Mouse (Mus musculus): ENCODE measurements around the gene Smarca4.

The Smarca4 gene

GRCm38 (mm10) chr9:21601722-21602399 is 14.1 kb upstream of the Smarca4 start:
- peak; percentile 90 for DNase-seq (ENCODE audit: low read depth)

- DNase-seq (ENCODE audit: low read depth): no peak
These were observed 11.8 kb upstream of the Smarca4 start for GRCm38 (mm10) chr9:21604119-21604518.

- DNase-seq (ENCODE audit: low read depth): no peak
These were observed 10.1 kb upstream of the Smarca4 start for GRCm38 (mm10) chr9:21605865-21606264.

DNA sequence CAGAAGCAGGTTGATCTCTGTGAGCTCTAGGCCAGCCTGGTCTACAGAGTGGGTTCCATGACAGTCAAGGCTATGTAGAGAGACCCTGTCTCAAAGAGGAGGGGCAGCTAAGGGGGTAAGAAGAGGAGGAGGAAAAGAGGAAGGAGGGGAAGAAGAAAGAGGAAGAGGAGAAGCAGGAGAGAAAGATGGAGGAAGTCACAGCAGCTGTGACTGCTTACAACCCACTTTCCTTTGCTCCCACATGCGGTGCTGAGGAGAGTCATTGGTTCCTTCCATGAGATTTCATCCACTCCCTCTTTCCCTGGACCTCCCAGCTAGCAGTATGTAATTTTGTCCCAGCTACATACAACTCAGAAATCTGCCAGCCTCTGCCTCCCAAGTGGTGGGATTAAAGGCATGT is 9.3 kb upstream of the Smarca4 start:
- DNase-seq (ENCODE audit: low read depth): no peak

- DNase-seq (ENCODE audit: low read depth): peak; percentile 47
These were observed 6.1 kb upstream of the Smarca4 start for GRCm38 (mm10) chr9:21609861-21610260.

DNA sequence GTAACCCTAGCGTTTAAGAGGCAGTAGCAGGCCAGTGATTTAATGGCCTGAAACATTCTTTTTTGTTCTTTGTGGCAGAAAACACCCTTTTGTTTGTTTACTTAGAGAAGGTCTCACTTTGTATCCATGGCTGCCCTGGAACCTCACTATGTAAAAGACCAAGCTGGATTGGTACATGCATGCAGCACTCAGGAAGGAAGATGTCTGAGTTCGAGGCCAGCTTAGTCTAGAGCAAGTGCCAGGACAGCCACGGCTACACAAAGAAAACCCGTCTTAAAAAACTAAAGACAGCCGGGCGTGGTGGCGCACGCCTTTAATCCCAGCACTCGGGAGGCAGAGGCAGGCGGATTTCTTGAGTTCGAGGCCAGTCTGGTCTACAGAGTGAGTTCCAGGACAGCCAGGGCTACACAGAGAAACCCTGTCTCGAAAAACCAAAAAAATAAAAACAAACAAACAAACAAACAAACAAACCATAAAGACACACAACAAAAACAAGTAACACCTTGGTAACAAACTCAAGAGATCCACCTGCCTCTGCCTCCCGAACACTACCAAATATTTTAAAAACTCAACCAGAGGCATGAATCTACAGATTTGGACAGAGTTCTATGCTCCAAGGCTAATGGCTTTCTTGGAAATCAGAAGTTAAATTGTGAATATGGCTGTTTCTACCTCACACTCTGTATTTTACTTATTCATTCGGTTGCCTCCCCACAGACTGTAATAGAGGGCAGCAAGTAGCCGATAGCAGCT is 929 bp upstream of the Smarca4 start:
- no peak for DNase-seq (ENCODE audit: low read depth)

DNA sequence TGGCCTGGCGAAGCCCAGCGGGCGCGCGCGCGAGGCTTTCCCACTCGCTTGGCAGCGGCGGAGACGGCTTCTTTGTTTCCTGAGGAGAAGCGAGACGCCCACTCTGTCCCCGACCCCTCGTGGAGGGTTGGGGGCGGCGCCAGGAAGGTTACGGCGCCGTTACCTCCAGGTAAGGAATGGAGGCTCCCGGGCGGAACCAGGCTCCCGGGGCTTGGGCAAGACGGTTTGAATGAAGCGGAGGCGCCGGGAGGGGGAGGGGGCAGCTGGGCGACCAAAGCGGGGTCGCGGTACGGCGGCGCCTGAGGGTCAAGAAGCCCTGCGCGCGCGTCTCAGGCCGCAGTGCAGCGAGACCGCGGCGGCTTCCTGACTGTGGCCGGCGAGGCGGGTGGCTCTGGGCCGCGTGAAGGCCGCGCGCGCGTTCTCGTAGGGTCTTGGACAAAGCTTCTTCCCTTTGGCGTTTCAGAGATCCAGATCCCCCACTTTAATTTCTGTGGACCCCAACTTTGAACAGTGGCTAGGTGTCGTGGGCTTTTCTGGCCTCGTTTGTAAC is 338 bp downstream of the Smarca4 start:
- no peak for DNase-seq (ENCODE audit: low read depth)

- peak; percentile 40 for DNase-seq (ENCODE audit: low read depth)
These were observed 1.1 kb downstream of the Smarca4 start for GRCm38 (mm10) chr9:21617066-21617465.

DNA sequence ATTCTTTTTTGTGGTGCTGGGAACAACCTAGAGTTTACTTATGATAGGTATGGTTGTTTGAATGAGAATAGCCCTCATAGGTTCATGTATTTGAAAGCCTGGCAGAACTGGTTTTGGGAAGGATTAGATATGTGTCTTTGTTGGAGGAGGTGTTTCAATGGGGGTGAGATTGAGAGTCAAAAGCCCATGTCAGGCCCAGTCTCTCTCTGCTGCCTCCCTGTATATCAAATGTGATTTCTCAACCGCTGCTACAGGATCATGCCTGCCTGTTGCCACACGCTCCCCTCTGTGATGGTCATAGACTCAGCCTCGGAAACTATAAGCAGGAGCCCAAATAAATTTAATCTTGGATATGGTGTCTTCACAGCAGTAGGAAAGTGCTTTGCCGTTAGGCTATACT is 4.3 kb downstream of the Smarca4 start:
- DNase-seq (ENCODE audit: low read depth): no peak

- no peak for DNase-seq (ENCODE audit: low read depth)
These were observed 6.7 kb downstream of the Smarca4 start for GRCm38 (mm10) chr9:21622676-21623075.

DNA sequence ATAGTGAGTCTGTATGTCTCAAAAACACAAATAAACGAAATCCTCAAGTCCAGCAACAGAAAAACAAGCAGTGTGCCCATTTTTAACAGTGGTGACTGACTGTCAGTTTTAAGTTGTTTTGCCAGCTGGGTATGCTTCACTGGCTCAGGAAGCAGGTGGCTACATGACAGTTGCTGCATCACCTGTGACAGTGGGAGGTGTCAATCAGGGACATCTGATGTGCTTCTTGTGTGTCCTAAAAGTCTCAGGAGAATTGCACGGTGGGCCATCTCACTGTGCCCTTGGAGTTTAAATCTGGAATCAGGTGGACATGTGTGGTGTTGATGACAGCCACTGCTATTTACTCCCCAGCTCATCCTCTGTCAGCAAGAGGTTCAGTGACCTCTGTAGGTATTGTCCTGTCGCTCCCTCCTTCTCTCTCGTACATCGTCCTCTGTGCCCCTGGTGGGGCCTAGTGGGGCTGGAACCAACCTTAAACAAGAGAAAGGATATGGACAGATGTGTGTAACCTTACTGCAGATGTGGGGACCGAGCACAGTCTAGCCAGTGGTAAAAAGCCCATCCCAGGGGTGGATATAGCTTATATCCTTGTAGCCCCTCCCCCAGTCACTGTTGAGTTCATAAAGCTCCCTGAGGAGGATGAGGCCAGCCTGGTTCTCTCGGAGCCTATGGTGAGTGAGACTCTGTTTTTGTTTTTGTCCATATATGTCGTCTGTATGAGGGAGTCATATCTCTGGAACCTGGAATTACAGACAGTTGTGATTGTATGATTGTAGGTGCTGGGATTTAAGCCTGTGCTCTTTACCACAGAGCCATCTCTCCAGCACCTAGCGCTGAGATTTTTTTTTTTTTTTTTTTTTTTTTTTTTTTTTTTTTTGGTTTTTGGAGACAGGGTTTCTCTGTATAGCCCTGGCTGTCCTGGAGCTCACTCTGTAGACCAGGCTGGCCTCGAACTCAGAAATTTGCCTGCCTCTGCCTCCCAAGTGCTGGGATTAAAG is 9.7 kb downstream of the Smarca4 start:
- no peak for DNase-seq (ENCODE audit: low read depth)

DNA sequence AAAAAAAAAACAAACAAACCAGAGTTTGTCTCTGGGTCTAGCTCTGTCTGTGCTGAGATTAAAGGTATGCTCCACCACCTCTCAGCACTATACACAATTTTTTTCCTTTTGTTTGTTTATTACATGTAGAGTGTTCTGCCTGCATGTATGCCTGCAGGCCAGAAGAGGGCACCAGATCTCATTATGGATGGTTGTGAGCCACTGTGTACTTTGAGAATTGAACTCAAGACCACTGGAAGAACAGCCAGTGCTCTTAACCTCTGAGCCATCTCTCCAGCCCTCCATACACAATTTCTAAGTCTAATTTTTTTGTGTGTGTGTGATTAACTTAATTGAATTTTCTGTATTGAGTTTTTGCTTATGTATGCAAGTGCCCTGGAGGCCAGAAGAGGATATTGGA is 10.6 kb downstream of the Smarca4 start:
- DNase-seq (ENCODE audit: low read depth): peak; percentile 41

DNA sequence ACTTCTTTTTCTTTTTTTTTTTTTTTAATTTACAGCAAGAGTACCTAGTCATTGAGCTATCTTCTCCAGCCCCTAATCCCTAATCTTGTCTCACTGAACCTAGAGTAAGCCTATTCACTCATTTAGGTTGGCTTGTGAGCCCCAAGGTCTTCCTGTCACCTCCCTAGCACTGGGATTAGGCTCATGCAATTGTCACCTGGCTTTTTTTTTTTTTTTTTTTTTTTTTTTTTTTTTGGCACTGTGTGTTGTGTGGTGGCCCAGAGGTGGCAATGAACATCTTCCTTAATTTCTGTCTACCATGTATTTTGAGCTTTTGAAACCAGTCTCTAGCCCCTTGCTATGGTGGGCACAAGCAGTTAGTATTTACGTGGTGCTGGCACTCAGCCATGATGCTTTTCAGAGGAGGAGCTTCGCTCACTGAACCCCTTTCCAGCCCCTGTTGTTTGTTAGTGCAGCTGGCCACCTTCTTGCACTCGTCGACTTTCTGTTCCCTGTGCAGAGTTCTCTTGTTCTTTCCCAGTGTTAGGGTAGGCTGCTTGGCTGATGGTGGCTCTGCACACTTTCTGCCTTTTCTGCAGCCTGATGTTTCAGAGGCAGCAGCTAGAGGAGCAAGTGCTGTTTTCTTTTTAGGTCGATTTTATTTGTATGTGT is 11.3 kb downstream of the Smarca4 start:
- no peak for DNase-seq (ENCODE audit: low read depth)

DNA sequence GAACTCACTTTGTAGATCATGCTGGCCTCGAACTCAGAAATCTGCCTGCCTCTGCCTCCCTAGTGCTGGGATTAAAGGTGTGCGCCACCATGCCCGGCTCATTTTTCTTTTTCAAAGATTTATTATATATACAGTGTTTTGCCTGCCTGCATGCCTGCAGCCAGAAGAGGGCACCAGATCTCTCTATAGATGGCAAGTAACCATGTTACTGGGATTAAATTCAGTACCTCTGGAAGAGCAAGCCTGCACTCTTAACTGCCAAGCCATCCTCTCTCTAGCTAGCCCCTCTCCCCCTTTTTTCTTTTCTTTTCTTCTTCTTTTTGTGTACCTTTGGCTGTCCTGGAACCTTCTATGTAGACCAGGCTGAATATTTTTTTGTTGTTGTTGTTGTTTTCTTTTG is 14.7 kb downstream of the Smarca4 start:
- peak; percentile 68 for DNase-seq (ENCODE audit: low read depth)

GRCm38 (mm10) chr9:21633106-21633505 is 17.1 kb downstream of the Smarca4 start:
- no peak for DNase-seq (ENCODE audit: low read depth)

DNA sequence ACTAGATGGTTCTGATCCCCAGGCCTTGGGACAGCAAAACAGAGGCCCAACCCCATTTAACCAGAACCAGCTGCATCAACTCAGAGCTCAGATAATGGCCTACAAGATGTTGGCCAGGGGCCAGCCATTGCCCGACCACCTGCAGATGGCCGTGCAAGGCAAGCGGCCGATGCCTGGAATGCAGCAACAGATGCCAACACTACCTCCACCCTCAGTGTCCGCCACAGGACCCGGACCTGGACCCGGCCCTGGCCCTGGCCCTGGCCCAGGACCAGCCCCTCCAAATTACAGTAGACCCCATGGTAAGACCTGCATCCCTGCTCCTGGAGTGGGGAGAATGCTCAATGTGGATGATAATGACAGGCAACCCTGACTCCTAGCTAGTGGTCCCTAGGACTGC is 19.7 kb downstream of the Smarca4 start:
- DNase-seq (ENCODE audit: low read depth): no peak

DNA sequence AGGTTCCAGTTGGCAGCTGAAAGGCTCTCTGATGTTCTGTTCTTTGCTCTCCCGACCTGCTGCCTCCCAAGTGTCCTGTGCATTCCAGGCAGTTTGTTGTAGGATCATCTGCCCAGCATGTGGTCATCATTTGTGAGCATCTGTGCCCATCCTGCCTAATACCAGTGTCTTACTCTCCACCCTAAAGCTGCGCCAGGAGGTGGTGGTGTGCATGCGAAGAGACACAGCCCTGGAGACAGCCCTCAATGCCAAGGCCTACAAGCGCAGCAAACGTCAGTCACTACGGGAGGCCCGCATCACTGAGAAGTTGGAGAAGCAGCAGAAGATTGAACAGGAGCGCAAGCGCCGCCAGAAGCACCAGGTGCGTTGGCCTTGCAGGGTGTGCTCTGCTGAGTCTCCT is 23.1 kb downstream of the Smarca4 start:
- DNase-seq (ENCODE audit: low read depth): no peak

DNA sequence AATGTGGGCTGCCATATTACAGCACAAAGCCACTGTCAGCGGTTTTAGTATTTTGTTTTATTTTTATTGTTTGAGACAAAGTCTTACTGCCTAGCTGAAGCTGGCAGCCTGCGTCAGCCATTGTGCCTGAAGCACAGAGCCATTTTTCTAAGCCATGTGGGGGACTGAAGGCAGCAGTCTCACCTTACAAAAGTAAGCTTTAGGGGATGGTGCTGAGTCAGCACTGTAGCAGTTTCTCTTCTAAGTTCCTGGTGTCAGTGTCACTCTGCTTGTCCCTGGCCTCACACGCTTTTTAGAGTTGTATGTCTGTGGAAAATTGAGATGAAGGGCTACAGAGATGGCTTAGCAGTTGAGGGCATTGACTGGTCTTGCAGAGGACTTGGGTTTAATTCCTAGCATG is 30.4 kb downstream of the Smarca4 start:
- no peak for DNase-seq (ENCODE audit: low read depth)

- DNase-seq (ENCODE audit: low read depth): no peak
These were observed 31.8 kb downstream of the Smarca4 start for GRCm38 (mm10) chr9:21647721-21648120.

DNA sequence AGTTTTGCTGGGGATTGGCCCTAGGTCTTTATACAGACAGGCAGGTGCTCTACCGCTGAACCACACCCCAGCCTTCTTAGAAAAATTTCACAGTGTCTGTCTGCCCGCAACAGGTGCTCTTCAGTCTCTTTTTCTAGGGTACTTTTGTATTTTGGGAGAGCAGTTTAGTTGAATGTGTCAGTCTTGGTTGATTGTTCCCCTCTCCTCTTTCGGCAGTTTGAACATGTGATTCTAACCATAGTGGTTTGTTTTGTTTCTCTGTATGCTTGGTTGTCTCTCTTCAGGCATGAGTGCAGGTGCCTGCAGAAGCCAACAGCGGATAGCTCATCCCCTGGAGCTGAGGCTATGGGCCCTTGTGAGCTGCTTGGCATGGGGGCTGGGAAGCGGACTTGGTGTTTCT is 36.3 kb downstream of the Smarca4 start:
- DNase-seq (ENCODE audit: low read depth): peak; percentile 38

DNA sequence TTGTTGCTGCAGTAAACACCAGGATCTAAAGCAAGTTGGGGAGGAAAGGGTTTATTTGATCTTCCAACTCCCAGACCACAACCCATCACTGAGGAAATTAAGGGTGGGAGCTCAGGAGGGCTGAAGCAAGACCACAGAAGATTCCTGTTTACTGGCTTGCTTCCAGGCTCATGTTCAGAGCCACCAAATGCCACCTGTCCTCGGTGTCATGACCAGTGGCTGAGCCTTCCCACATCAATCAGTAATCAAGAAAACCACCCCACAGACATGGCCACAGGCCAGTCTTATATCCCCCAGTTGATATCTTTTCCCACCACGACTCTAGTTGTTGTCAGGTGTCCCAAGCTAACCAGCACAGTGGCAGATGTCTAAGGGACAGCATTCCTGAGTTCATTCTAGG is 37.3 kb downstream of the Smarca4 start:
- no peak for DNase-seq (ENCODE audit: low read depth)

DNA sequence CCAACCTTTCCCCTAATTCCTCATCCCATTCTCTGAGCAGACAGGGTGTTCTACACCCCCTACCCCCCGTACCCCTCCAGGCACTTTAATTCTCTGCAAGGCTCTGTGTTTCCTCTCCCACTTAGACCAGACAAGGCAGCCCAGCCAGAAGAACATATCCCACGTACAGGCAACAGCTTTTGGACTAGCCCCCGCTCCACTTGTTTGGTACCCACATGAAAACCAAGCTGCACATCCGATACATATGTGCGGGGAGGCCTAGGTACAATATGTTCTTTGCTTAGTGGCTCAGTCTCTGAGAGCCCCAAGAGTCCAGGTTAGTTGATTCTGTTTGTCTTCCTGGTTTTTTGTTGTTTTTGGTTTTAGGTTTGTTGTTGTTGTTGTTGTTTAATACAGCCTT is 46.1 kb downstream of the Smarca4 start:
- DNase-seq (ENCODE audit: low read depth): no peak
